Mouse (Mus musculus) ES-E14 (cell line): Measurements from ENCODE around the gene Slc25a13. TPM values are rescaled to one million over a fixed set of nuclear protein-coding genes. Genes with fewer than 3 reads are reported as not detected.

Source experiments
- DNase-seq: peaks from one replicate; pipeline ENCODE4 v3.0.0-alpha.2; 2013; ENCODE audit warnings: low read depth, low spot score
- H3K27ac ChIP-seq: 2 replicates; pipeline ENCODE4 v1.5.1; 2012; ENCODE audit warnings: low read depth, mild to moderate bottlenecking, low read length, moderate library complexity, mixed read lengths; ENCODE audit not compliant: poor library complexity, insufficient read depth, severe bottlenecking
- H3K36me3 ChIP-seq: 2 replicates; pipeline ENCODE4 v1.6.1; 2012; ENCODE audit warnings: mild to moderate bottlenecking, low read length, moderate library complexity, mixed read lengths; ENCODE audit not compliant: control insufficient read depth, poor library complexity, insufficient read depth, severe bottlenecking
- H3K4me1 ChIP-seq, 2 experiments: fragments of 150-350 bp in 1 of 2; sonication (generic) in 1 of 2; 2 replicates each; pipeline ENCODE4 v1.6.1; 2012; ENCODE audit warnings: low read length in 2 of 2, mild to moderate bottlenecking in 1 of 2, mixed read lengths in 1 of 2; ENCODE audit not compliant: control insufficient read depth in 2 of 2, insufficient read depth in 2 of 2, poor library complexity in 1 of 2
- H3K4me3 ChIP-seq, 2 experiments: fragments of 150-350 bp in 1 of 2; sonication (generic) in 1 of 2; 2 replicates each; pipeline ENCODE4 v1.5.1; 2012; ENCODE audit warnings: low read length in 2 of 2, low read depth in 1 of 2, mild to moderate bottlenecking in 1 of 2, mixed read lengths in 1 of 2; ENCODE audit not compliant: insufficient read depth in 1 of 2, poor library complexity in 1 of 2, severe bottlenecking in 1 of 2
- H3K9ac ChIP-seq: 2 replicates; pipeline ENCODE4 v1.6.1; 2012; ENCODE audit warnings: low read depth, mild to moderate bottlenecking, low read length, mixed read lengths; ENCODE audit not compliant: poor library complexity, insufficient read depth, severe bottlenecking
- H3K9me3 ChIP-seq: fragments of 150-350 bp; sonication (generic); 2 replicates; pipeline ENCODE4 v1.6.1; 2012; ENCODE audit warnings: low read depth, mild to moderate bottlenecking, low read length; ENCODE audit not compliant: control insufficient read depth, insufficient read depth
- CHD2 ChIP-seq: IDR thresholded peaks from 2 replicates; pipeline ENCODE4 v1.6.1; 2014; ENCODE audit warnings: mild to moderate bottlenecking, low read depth, low read length, inconsistent platforms
- HCFC1 ChIP-seq: IDR thresholded peaks from 2 replicates; pipeline ENCODE4 v1.6.1; 2012; ENCODE audit warnings: low read length, inconsistent platforms, borderline replicate concordance; ENCODE audit not compliant: insufficient read depth
- MAFK ChIP-seq: IDR thresholded peaks from 2 replicates; pipeline ENCODE4 v1.6.1; 2014; ENCODE audit warnings: mild to moderate bottlenecking, low read depth, low read length, inconsistent platforms; ENCODE audit not compliant: insufficient read depth
- ZC3H11A ChIP-seq: IDR thresholded peaks from 2 replicates; pipeline ENCODE4 v1.6.1; 2012; ENCODE audit warnings: low read depth, mild to moderate bottlenecking, inconsistent platforms, low read length, borderline replicate concordance
- ZNF384 ChIP-seq: IDR thresholded peaks from 2 replicates; pipeline ENCODE4 v1.6.1; 2012; ENCODE audit warnings: low read depth, low read length, inconsistent platforms
- in situ Hi-C, 2 experiments: fragments of 600-800 bp; cut with MboI; formaldehyde crosslinking; loops; one replicate each; pipeline ENCODE4 v1.15.1; 2025; ENCODE audit warnings: low sequenced_read_pairs in 2 of 2, inconsistent platforms in 1 of 2; ENCODE audit not compliant: unreplicated experiment in 2 of 2
- total RNA-seq: library from RNA; depleted of rRNA; stranded (reverse); fragments of 300-350 nt; gene quantifications from 2 replicates; pipeline ENCODE4 v1.2.3, GENCODE M21; 2012

Slc25a13 gene
- total RNA-seq, 1 experiment = 53.5 TPM

DNA sequence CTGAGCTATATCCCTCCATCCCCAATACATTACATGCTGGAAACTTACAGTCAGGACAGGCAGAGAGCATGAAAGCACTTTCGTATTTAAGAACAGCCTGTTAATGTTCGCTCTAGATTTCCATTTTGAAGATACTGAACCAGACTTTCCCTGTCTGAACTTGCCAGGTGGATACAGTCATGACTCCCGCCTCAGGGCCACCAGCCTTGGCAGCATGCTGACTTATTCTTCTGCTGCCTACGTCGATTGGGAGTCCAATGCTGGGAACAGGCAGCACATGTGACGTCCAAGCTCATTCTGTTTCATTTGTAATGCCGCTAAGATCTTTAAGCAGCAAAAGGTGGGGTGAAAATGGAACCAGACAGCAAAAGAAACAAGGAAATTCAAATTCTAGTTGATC, 5.7 kb upstream of the Slc25a13 start:
- Histone ChIP-seq H3K9me3 (no peaks in the 10 kb centered on the region), H3K9ac (no peak overlapping the region), H3K27ac (no peak overlapping the region), H3K4me3 (no peak overlapping the region), H3K4me1 (no peaks in the 10 kb centered on the region), H3K36me3 (no peaks in the 10 kb centered on the region)
- TF ChIP-seq ZC3H11A (no peak), ZNF384 (no peak), MAFK (no peak), CHD2 (no peak), HCFC1 (no peak)
- in situ Hi-C loops = no loop called here
- no peak for DNase-seq

DNA sequence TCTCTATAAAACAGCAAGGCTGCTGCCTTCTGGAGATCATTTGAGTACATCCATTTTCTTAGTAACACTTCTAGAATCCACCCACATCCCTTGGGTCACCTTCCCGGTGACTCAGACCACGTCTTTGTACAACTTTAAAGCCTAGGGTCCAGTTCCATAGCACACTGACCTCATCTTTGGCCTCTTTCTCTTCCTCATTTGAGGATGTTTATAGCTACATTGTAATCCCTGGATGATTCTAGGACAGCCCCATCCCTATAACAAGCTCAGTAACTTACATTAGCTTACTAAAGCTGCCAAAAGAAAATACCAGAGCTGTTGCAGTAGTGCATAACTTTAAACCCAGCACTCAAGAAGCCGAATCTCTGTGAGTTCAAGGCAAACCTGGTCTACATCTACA, 3.6 kb upstream of the Slc25a13 start:
- Histone ChIP-seq H3K9ac (no peak overlapping the region), H3K36me3 (no peaks in the 10 kb centered on the region), H3K4me1 (no peaks in the 10 kb centered on the region), H3K9me3 (no peaks in the 10 kb centered on the region), H3K27ac (no peak overlapping the region), H3K4me3 (no peak overlapping the region)
- in situ Hi-C loops = no loop called here
- no peak for TF ChIP-seq HCFC1
- no peak for TF ChIP-seq ZNF384
- no peak for TF ChIP-seq ZC3H11A
- no peak for TF ChIP-seq CHD2
- no peak for TF ChIP-seq MAFK
- no peak for DNase-seq

DNA sequence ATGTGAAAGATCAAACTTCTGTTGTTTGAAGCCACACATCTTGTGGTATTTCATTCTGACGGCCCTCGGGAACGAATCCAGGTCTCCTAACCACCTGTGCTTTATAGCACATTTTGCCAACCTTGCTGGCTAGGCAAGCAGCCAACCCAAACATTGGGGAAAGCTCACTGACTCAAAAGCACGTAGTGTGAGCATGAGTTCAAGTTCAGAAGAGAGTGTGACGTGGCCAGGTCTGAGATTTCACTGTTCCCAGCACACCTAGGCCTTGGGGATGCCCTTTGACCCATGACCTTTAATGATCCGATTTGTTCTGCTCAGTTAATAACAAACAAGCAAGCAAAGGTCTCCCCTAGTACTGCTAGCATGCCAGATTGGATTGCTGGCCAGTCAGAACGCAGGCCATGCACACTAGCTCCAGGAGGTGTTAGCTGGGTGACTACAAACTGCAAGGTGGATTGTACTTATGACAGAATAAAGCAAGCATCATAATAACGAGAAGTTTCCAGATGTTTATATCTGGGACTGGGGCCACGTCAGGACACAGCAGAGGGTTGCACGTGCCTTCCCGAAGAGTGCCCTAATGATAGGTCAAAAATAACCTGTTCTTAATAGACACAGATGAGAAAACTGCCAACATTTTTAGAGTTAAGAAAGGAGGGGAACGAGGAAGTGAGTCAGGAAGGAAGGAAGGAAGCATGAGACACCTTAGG, 2.8 kb upstream of the Slc25a13 start:
- H3K9ac ChIP-seq = no peak overlapping the region
- in situ Hi-C loops = no loop called here

DNA sequence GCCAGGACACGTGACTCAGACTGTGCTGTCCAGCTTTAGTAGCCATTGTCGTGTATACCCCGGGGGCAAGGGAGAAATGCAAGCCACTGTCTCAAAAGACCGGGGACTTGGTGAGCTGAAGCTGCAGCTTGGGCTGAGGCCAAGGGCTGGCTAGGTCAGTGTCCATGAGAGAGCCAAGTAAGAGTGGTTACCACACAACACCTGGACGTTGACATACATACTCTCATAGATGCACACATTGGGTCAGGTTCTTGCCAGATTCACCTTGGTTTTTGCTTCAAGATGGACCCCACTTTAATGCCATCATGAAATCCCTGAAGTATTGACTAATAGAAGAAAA, 283 bp upstream of the Slc25a13 start:
- H3K36me3 ChIP-seq = no peaks in the 10 kb centered on the region
- in situ Hi-C loops = no loop called here
- H3K4me3 ChIP-seq = peak overlapping the region; percentile 82 to 97
- no peak overlapping the region for H3K27ac ChIP-seq
- 0 out of 4 replicates have a peak, but pooled peaks cover 2% of the 10 kb centered on the region in 2 experiments for H3K4me1 ChIP-seq
- no peaks in the 10 kb centered on the region for H3K9me3 ChIP-seq
- TF ChIP-seq ZC3H11A (no peak), HCFC1 (no peak), ZNF384 (no peak), CHD2 (no peak), MAFK (no peak)
- H3K9ac ChIP-seq = no peak overlapping the region; the same call in 1 of the 2 replicates
- DNase-seq = no peak

More for the DNA sequence above, 2.8 kb upstream of the Slc25a13 start:
- H3K36me3 ChIP-seq = no peaks in the 10 kb centered on the region
- H3K4me3 ChIP-seq = no peak overlapping the region
- no peaks in the 10 kb centered on the region for H3K9me3 ChIP-seq
- no peak for DNase-seq
- TF ChIP-seq ZC3H11A = no peak
- TF ChIP-seq CHD2 = no peak
- TF ChIP-seq HCFC1 = no peak
- no peak for TF ChIP-seq ZNF384
- TF ChIP-seq MAFK = no peak
- no peaks in the 10 kb centered on the region for H3K4me1 ChIP-seq
- no peak overlapping the region for H3K27ac ChIP-seq
